Comparison of ENCODE assay signal across 8 mouse cellular contexts in the genomic region with DNA sequence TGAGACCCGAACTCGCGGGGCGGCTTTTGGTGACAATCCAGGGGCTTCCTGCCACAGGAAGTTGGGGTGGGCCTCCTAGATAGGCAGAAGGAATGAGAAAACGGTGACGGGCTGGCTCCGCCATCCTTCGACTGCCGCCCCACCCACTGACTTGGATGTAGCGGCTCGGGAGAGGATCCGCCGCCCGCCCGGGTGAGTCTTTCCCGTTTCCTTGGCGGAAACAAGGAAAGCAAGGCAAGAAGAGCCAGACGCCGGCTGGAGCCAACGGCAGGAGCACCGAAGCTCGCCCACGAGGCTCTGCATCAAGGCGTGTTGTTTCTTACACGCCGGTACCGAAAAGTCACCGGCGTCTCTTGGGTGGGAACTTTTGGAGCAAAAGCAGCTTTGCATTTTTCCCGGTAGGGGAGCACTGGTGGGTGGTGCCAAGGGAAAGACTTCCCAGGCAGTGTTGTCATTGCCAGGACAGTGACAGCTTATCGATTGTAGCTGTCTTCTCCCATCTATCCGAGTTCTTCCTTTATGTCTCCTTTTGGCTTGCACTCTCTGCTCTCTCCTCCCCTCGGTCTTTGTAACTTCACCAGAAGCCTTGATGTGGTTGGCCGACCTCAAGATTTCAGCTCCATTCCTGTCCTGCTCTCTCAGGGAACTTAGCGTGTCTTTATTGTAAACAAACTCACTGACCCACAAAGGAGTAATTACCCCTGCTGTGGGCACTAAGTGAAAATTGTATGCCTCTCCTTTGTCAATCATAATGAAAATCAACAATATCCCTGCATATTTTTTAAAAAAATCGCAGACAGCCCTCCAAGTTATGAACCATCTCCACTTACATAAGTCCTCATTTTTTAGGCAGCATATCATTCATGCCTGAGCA. TPM values are rescaled to one million over a fixed set of nuclear protein-coding genes. Genes with fewer than 3 reads are reported as not detected.
DNase-seq lines count a peak whose midpoint lies in the region; ATAC-seq lines count a peak whose summit lies in the region.

No protein-coding gene starts in this region.

- H3K9ac ChIP-seq in midbrain, embryonic 13.5 days (replicated peaks) = peak overlapping the region; percentile 90

- H3K36me3 ChIP-seq in heart, embryonic 10.5 days = peaks cover 5% of the 10 kb centered on the region; the same call in 1 of the 2 replicates
- H3K36me3 ChIP-seq in embryonic facial prominence, embryonic 10.5 days (replicated peaks) = peaks cover 3% of the 10 kb centered on the region; the same call in 1 of the 2 replicates
- 0 out of 2 replicates have a peak, but pooled peaks cover 5% of the 10 kb centered on the region for H3K36me3 ChIP-seq in midbrain, embryonic 13.5 days

- peak overlapping the region; percentile 89 for H3K4me3 ChIP-seq in heart, embryonic 10.5 days
- H3K4me3 ChIP-seq in embryonic facial prominence, embryonic 10.5 days = peak overlapping the region; percentile 87
- peak overlapping the region; percentile 81 for H3K4me3 ChIP-seq in midbrain, embryonic 13.5 days (replicated peaks)

- DNase-seq in heart, embryonic 10.5 days (ENCODE audit: low spot score) = no peak
- no peak for DNase-seq in heart, postnatal 14 days
- DNase-seq in CD4-positive helper T cell, adult 2 months (ENCODE audit: low read depth, low spot score) = peak; percentile 63
- no peak for DNase-seq in embryonic facial prominence, embryonic 10.5 days (ENCODE audit: low spot score)
- no peak for DNase-seq in gastrocnemius, postnatal 25 days
- DNase-seq in ovary, postnatal 36 days (ENCODE audit: low spot score) = no peak

- no peaks in the 10 kb centered on the region for H3K27me3 ChIP-seq in heart, embryonic 10.5 days (ENCODE audit: insufficient read depth, poor library complexity, severe bottlenecking)
- no peaks in the 10 kb centered on the region for H3K27me3 ChIP-seq in embryonic facial prominence, embryonic 10.5 days (replicated peaks; ENCODE audit: low read depth, poor library complexity, severe bottlenecking)
- no peaks in the 10 kb centered on the region for H3K27me3 ChIP-seq in midbrain, embryonic 13.5 days

- ATAC-seq in inflammation-experienced regulatory T-cells, adult 6 months = peak; percentile 53
- peak; percentile 5; the same call in 1 of the 2 replicates for ATAC-seq in midbrain, embryonic 13.5 days

- intact Hi-C loops in heart, postnatal 14 days (cut with DNase I) = loop anchor here (2.0 kb wide), 1 partner anchor 157 kb away; no protein-coding TSS in a partner anchor

- H3K27ac ChIP-seq in heart, embryonic 10.5 days = peak overlapping the region; percentile 96
- peak overlapping the region; percentile 91 for H3K27ac ChIP-seq in embryonic facial prominence, embryonic 10.5 days (replicated peaks)
- H3K27ac ChIP-seq in midbrain, embryonic 13.5 days = peak overlapping the region; percentile 92

- under 1% methylated on average over 36 of the region's 36 CpGs for WGBS in heart, embryonic 10.5 days
- WGBS in embryonic facial prominence, embryonic 10.5 days = under 1% methylated on average over 36 of the region's 36 CpGs
- WGBS in midbrain, embryonic 13.5 days = under 1% methylated on average over 36 of the region's 36 CpGs

- peak overlapping the region; percentile 91 for H3K4me2 ChIP-seq in midbrain, embryonic 13.5 days (replicated peaks)

- peaks cover 8% of the 10 kb centered on the region; the same call in 1 of the 2 replicates for H3K4me1 ChIP-seq in heart, embryonic 10.5 days
- H3K4me1 ChIP-seq in embryonic facial prominence, embryonic 10.5 days = peaks cover 27% of the 10 kb centered on the region
- H3K4me1 ChIP-seq in midbrain, embryonic 13.5 days (replicated peaks) = peaks cover 26% of the 10 kb centered on the region

- H3K9me3 ChIP-seq in heart, embryonic 10.5 days = no peaks in the 10 kb centered on the region
- no peaks in the 10 kb centered on the region for H3K9me3 ChIP-seq in embryonic facial prominence, embryonic 10.5 days
- H3K9me3 ChIP-seq in midbrain, embryonic 13.5 days = no peaks in the 10 kb centered on the region

RNA-seq across cellular contexts. Expression of gene Krit1, which starts 0.5 kb away (rescaled TPM):
- 44.2 and 45.1 TPM in 2 replicates for polyA plus RNA-seq in heart, embryonic 10.5 days (2016; fragmentation: Nextera tagmentation; extraction: Ambion mirVana)
- 10 to 100 TPM; 28.9 to 34.3 TPM for total RNA-seq in heart, postnatal 14 days (2021)
- 57.1 and 57.8 TPM in 2 replicates for polyA plus RNA-seq in embryonic facial prominence, embryonic 10.5 days (2016; fragmentation: Nextera tagmentation; extraction: Ambion mirVana)
- polyA plus RNA-seq in inflammation-experienced regulatory T-cells, adult 6 months (2017; shearing (Covaris generic)) = 100 to 1,000 TPM; 104 to 131 (median 120) TPM
- polyA plus RNA-seq in midbrain, embryonic 13.5 days (2015; fragmentation: Nextera tagmentation; extraction: Ambion mirVana) = 71.6 and 73.3 TPM in 2 replicates
- total RNA-seq in gastrocnemius, postnatal 25 days (2021) = 10 to 100 TPM; 14.5 to 15.3 TPM

RNA-seq across cellular contexts. Expression of gene Ankib1, which starts 0.8 kb away (rescaled TPM):
- 8.3 and 9.1 TPM in 2 replicates for polyA plus RNA-seq in heart, embryonic 10.5 days (2016; fragmentation: Nextera tagmentation; extraction: Ambion mirVana)
- 10 to 100 TPM; 23.4 to 26.4 TPM for total RNA-seq in heart, postnatal 14 days (2021)
- 9.2 and 9.3 TPM in 2 replicates for polyA plus RNA-seq in embryonic facial prominence, embryonic 10.5 days (2016; fragmentation: Nextera tagmentation; extraction: Ambion mirVana)
- 10 to 100 TPM; 17.5 to 19.5 (median 18.8) TPM for polyA plus RNA-seq in inflammation-experienced regulatory T-cells, adult 6 months (2017; shearing (Covaris generic))
- 17.6 and 18.2 TPM in 2 replicates for polyA plus RNA-seq in midbrain, embryonic 13.5 days (2015; fragmentation: Nextera tagmentation; extraction: Ambion mirVana)
- 10 to 100 TPM; 14.5 to 17.3 TPM for total RNA-seq in gastrocnemius, postnatal 25 days (2021)

RNA-seq across cellular contexts. Expression of gene Lrrd1, which starts 41.4 kb away (rescaled TPM):
- 0.11 and 0.34 TPM in 2 replicates for polyA plus RNA-seq in heart, embryonic 10.5 days (2016; fragmentation: Nextera tagmentation; extraction: Ambion mirVana)
- total RNA-seq in heart, postnatal 14 days (2021) = under 1 TPM in 1 of 2 experiments, not detected in 1; 0.17 TPM
- polyA plus RNA-seq in embryonic facial prominence, embryonic 10.5 days (2016; fragmentation: Nextera tagmentation; extraction: Ambion mirVana) = 0.07 TPM in 1 of 2 replicates, not detected in the other
- polyA plus RNA-seq in inflammation-experienced regulatory T-cells, adult 6 months (2017; shearing (Covaris generic)) = under 1 TPM in 2 of 3 experiments, not detected in 1; 0.79 to 0.83 TPM
- 0.15 and 0.16 TPM in 2 replicates for polyA plus RNA-seq in midbrain, embryonic 13.5 days (2015; fragmentation: Nextera tagmentation; extraction: Ambion mirVana)
- under 1 TPM in 1 of 2 experiments, not detected in 1; 0.08 TPM for total RNA-seq in gastrocnemius, postnatal 25 days (2021)
